Mouse (Mus musculus) megakaryocyte-erythroid progenitor cell, adult 5-6 weeks (primary cell): ENCODE data around the gene Zcchc7. TPM values are rescaled to one million over a fixed set of nuclear protein-coding genes. Genes with fewer than 3 reads are reported as not detected.

Source experiments
- ATAC-seq: replicated peaks from 2 replicates; pipeline ENCODE4 v1.8.0; 2016; ENCODE audit warnings: mild to moderate bottlenecking, inconsistent platforms; ENCODE audit not compliant: severe bottlenecking, poor library complexity, low FRiP score, low TSS enrichment
- total RNA-seq, 2 experiments: library from RNA; stranded (forward) in 1 of 2; stranded (reverse) in 1 of 2; fragments of 200-1000, 215-1000 nt in 1 of 2; fragments of >200 nt in 1 of 2; fragmentation: Nextera tagmentation in 1 of 2; gene quantifications; 2 replicates each; pipeline ENCODE4 v1.2.3; 2014 to 2017

Gene Zcchc7
- total RNA-seq (2014; fragmentation: Nextera tagmentation), result 54.4 and 56.6 TPM in 2 replicates
- 150 and 199 TPM in 2 replicates for total RNA-seq (2017)

DNA sequence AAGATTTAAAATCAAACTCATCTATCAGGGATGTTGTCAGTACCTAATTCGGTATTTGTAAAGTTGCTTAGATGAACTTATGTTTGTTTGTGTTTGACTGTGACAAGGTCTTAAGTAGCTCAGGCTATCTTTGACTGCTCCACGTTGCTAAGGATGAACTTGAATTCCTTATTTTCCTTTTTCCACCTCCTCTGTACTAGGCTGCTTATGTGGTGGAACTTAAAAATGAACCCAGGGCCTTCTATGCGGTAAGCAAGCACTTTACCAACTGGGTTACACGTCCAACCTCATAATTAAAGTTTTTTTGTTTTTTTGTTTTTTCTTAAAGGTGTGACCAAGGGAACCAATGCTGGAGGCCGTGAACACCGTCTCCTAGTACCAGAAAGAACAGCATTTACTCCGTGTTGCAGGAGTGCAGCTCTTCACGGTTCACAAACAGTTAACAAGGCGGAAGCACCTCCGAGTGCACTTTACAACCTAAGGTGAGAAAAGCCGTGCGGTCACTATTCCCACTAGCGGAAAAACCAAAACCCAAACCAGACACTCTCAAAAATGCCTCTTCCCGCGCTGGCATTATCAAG is at the start of gene Zcchc7:
TSS of gene Zcchc7 (plus strand) at position 325 of the 581 bp plus-strand sequence.
- ATAC-seq, result peak; percentile 48

DNA sequence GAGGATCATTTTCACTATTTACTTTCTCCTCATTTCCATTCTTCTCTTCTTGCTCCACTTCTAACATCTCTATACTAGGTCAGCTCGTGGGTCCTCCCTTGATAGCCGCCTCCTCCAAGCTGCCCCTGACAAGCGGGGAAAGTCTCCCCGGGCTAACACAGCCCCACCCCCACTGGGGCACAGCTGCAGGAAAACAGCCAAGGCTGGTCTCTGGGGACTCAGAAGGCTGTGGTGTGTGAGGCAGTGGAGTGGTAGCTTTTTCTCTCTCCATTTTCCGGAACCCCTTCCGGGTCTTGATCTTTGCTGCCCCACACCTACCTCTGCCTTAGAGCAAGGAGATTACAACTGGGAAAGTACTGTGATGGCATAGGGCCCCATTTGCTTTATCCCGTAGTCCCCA is 49.7 kb upstream of the Zcchc7 start:
- ATAC-seq, result no peak

DNA sequence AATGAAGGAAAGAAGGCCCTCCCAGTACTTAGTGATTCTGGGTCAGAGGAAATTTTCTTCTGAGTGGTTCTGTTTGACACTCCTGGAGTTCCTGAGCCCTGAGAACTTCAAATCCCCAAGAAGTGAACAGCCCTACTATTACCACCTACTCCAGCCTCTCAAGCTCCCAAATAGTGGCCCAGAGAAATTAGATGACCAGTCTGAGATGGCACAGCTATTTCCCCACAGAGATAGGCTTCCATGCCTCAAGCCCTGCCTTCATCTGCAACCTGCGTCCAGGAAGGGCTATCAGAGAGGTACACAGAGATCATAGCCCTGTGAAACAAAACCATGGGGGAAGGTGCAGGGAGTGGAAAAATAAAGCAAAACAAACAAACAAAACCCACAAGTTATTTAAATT is 48.8 kb upstream of the Zcchc7 start:
- no peak for ATAC-seq

DNA sequence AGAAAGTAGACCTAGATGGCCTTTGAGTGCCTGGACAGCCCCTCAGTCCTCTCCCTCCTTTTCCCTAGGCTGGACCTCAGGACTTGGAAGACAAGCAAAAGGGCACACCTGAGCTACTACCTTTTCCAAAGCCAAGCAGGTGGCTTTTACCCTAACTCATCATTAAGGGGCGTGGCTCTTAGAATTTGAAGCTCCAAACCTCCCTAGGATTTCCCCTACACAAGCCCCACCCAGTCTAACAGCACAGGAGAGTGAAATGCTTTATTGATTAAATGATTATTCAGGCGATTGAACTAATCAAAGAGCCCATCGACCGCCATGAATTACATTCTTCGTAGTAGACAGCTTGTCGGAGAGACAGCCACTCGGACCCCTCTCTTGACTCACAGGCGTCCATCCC is 47.4 kb upstream of the Zcchc7 start:
- ATAC-seq, result no peak

DNA sequence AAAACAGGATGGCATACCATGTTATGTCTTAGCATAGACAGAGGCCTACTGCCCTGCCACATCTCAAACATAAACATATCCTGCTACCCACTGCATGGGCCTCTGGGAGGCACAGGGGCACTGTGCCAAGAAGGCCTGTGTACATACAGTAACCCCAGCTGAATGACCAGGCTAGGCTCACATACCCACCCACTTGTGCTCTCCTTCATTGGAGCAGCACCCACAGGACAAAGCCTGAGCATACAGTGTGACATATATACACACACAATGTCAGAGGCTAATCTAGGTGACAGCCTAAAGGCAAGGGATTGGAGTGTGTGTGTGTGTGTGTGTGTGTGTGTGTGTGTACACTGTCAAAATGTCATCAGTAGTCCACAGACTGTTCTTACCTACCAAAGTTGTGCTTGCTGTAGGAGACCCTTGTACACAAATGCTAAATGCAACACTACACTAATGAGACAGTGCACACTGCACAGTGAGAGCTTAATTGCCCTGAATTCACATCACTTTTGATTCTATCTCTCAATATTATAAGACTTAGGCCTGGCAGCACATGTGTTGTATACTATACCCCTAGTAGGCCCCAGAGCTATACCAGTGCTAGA is 46.5 kb upstream of the Zcchc7 start:
- no peak for ATAC-seq

DNA sequence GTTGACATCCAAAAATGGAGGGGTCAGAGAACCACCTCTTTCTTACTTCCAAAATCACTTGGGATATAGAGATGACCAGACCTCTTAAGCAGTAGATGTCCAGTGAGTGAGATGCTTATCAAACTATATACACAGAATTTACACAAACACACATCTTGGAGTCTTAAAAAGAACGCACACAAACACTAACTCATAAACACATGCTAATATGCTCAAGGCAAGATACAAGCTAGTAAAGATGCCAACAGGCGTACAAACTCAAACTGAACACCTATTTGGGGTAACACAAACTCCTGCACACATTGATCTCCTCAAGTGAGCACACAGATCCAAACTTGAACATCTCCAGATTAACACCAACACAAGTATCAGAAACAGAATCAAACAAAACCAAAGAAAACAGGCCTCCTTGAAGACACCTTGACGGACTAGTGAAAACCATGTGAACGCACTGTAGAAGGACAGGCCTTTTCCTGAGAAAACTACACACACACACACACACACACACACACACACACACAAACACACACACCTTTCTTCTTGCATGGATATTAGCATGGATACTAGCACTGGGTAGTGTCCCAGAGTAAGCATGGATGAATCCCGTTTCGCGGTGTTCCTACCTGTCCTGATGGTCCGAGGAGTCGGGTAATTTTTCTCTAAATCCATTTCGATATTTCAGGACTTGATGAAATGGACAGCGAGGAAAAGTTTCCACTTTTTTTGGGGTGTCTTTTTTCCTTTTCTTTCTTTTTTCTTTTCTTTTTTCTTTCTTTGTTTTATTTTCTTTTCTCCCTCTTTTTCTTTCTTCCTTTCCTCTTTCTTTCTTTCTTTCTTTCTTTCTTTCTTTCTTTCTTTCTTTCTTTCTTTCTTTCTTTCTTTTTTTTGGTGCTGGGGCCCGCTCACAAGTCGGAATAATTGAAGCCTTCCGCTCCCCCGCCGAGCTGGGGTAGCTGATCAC is 45.7 kb upstream of the Zcchc7 start, which contains the start of gene Pax5:
TSS of gene Pax5 (minus strand) at position 748 of the 961 bp plus-strand sequence.
- ATAC-seq, result no peak

DNA sequence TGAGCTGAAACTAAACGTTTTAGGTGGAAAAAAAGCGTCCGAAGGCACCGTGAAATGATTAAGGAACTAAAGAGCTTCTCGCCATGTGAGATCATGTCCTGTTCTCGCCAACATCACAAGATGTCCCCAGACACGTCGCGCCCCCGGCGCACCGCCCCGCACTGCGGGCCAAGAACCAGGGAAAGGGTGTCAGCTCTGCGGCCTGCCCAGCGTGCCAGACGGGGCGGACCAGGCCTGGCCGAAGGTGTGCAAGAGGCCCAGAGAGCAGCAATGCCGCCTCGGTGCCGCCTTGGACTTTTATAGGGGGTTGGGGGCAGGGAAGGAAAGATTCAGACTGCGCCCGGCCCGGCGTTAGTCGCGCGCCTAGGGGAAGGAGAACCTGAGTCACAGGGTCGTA is 45.0 kb upstream of the Zcchc7 start:
- ATAC-seq, result no peak

DNA sequence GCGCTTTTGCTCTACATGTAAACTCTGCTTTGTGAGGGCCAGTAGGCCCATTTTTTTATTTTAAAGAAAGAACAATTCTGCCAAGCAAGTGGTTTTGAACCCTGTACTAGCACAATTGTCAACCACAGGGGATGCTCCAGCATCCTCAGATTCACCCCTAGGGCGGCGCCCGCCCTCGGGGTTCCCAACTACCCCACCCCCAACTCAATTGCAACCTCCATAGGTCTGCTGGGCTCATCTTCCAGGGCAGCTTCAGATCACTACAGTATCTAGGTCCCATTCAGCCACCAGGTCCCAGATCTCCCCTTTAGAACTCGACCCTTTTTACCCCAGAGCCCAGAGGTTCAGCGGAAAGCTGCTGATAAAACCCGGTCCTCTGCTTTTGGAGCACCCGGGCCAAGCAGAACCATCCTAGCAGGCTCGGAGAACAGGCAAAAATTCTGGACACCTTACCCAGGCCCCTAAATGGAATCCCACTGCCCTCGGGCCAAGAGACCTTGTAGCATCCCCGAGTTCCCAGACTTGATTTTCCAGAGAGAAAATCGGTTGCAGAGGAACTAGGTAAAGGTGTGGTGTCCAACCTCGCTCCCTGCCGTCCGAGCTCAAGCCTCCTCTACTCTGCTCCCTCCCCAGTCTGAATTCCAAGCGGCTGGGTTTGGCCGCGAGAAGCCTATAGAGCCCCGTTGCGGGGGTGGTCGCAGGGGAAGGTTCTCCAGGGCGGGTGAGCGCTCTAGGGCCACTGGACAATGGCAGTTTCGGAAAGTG is 44.4 kb upstream of the Zcchc7 start:
- no peak for ATAC-seq

DNA sequence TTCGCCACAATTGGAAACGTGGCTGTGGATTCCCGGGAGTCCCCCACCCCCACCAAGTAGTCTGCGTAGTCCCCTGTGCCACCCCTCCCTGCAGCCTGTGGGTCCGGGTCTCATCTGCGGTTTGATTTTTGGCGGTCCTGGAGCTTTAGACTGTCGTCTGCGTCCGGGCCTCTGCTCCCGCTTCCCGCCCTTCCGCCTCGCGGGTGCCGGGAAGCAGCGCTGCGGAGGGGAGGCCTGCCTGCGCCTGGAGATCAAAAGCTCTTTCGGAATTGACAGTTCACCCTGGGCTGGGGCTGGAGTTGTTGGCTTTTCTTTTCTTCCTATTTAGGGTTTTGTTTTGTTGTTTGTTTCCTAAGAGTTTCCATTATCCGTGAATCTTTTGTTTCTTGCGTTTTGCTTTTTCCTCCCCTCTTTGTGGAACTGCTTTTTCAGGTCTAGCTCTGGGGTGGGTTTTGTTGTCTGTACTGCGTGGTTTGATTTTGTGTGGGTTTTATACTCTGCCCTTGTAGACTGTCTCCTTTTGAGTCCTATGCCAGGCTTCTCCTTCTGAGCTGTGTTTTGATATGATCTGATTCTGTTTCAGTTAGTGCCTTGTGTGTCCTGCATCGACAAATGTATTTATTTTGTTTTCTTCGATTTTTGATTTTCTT is 43.5 kb upstream of the Zcchc7 start:
- ATAC-seq, result no peak

DNA sequence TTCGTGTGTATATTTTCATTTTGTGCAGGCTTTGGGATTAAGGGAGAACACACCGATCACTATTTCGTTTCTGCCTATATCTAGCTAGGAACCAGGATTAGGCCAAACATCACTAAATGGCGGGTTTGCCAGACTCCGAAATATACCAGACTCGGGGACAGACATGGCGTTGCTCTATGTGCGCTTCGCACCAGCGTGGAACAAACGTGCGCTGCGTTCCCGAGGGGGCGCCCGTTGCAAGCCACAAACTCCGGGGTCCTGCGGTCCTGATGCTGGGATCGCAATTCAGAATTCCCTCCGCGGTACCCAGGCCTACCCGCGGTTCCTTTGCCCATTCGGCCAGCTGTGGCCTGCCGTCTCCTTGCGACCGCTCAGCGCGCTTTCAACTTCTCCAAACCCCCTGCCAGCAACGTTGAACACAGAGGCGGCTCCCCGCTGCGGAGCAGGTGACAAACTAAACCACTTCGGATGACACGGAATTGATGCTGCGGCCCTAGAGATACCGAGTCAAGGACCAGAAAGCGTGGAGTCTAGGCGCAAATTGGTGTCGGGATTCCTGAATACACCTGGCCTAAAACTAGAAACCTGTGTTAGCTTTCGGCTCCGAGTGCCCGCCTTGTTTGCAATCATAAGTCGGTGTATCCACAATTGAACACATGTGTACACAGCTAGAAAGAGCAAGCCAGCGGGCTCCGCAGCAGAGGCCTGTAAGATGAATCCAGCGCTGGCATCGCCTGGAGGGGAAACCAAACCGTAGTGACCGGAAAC is 42.7 kb upstream of the Zcchc7 start:
- ATAC-seq, result no peak

DNA sequence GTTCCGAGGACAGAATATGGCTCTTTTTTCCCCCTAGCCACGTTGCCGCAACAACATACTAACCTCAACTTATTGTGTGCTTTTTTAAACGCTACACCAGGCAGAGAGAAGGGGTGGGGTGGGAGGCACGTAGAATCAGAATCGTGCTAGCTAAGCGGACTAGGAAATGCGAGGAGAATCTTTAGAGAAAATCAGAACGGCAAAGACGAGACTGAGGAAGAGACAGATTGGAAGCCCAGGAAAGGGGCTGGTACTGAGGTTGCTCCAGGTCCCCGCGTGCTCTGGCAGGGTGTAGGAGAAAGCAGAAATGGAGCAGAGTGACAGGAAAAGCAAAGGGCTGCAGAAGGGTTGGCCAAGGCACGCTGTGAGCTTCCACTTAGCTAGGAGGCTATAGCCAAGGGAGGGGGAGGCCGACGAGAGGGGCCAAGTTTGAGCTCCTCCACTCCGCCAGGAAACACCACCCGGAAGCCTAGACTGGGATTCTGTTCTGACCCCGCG is 42.1 kb upstream of the Zcchc7 start:
- no peak for ATAC-seq

DNA sequence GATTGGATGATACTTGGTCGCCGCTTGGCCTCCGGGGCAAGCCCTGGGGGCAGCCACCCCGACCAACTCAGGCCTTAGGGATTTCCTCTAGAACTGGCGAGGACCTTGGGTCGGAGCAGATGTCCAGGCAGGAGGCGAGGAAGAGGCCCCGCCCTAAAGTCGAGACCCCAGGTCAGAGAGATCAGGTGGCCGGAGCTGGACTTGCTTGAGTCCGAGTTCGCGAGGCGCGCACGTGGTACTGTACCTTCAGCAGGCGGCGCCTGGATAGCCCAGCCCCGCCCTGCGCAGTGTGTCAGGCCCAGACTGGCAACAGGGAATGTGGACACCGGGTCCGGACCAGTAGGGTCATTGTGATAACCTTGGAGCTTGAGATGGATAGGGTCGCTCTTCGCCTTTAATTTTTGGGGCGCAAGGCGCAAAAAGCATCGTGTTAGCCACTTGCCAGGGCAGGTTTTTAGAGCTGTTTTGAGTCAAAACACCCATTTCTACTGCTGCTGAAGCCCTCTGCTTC is 41.5 kb upstream of the Zcchc7 start:
- no peak for ATAC-seq

DNA sequence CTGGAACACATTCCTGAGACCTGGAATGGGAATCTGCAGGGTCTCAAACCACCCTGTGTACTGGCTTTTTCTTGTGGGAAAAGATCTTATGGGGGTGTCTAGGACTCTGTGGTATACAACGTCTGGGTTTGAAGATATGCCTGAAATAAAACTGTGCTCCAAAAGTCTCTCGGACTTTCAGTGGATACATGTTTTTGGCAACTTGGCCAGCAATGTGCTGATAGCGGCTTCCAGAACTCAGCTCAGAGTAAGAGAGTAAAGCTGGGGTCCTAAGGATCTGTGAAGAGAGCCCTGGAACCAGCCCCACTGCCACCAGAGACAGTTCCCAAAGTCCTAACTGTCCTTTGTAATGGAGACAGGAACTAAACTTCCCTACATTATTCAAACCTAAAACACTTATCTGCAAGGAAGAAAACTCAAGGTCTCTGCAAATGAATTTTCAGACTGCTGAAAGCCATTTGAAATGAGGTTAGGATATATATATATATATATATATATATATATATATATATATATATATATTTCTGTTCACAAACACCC is 40.0 kb upstream of the Zcchc7 start:
- no peak for ATAC-seq

DNA sequence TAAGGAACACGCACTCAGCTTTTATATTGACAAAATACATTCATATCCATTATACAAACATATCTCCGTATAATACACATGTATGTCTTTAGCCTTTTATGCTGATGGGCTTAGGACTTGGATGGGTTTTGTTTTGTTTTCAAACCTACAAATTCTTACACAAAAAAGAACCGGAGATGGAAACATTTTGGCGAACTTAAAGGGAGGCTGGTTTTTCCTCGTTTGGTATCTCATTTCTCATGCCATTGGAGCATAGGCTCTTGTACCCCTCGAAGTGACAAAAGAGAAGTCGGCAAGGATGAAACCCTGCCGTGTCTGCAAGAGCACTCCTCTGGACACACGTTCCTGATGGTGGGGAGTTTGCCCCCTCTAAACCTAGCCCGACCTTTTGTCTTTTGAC is 39.3 kb upstream of the Zcchc7 start:
- ATAC-seq, result no peak

DNA sequence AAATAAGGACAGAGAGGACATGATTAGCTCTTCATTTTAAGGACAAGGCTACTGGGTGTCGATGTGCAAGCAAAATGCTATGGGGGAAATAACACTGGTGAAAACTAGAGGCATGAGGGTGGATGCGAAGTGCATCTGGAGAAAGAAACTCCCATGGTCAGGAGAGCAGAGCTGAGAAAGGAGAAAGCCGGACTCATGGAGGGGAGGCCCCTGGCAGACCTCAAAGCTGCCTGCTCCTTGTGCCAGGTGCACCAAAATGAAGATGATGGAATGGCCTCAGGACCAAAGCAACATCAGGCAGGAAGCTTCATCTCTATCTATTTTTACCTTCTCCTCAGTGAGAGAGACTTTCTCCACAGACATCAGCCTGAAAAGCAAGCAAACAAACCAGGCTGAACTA is 38.0 kb upstream of the Zcchc7 start:
- no peak for ATAC-seq

DNA sequence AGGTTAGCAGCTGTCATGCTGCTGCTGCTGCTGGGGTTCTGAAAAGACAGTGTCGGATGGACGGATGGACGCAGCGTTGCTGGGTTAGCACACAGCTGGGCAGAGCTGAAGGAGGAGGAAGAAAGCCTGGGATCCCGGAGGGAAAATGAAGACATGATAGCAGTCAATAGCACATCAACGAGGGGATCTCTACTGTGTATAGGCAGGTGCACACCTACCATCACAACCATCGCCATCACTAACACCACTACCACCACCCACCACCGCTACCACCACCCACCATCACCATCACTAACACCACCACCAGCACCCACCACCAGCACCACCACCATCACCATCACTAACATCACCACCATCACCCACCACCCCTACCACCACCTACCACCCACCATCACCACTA is 35.6 kb upstream of the Zcchc7 start:
- ATAC-seq, result no peak

DNA sequence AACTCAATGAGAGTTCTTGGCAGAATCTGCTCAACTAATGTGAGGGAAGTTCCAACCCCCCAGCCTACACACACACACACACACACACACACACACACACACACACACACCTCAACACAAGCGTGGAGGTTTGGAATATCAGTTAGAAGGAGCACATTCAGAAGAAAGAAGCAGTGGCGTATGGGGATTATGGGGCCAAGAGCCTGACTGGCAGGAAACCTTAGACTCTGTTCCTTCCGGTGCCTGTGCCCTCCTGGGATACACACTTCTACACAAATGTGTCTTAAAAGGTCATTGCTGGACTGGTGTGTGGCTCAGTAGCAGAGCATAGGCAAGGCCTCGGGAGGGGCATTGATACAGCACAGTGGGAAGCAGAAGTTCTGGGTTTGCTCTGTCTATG is 34.4 kb upstream of the Zcchc7 start:
- ATAC-seq, result no peak

DNA sequence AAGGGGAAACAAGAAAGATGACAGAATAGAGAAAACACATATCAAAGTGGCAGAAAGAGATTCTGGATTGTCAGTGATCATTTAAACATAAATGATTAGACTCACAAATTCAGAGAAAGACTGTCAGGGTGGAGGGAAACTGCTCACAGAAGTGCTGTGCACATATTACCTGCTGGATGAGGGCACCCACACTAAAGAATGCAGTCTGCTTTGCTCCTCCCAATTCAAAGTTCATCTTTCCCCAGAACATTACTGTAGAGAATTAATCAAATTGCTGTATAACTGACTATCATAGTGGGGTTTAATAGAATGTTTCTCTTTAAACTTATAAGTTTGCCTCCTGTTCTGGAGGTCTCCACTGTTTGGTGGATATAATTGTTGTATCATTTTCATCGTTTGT is 15.2 kb upstream of the Zcchc7 start:
- ATAC-seq, result no peak
